ENCODE assay signal across 9 mouse cellular contexts in the genomic region with DNA sequence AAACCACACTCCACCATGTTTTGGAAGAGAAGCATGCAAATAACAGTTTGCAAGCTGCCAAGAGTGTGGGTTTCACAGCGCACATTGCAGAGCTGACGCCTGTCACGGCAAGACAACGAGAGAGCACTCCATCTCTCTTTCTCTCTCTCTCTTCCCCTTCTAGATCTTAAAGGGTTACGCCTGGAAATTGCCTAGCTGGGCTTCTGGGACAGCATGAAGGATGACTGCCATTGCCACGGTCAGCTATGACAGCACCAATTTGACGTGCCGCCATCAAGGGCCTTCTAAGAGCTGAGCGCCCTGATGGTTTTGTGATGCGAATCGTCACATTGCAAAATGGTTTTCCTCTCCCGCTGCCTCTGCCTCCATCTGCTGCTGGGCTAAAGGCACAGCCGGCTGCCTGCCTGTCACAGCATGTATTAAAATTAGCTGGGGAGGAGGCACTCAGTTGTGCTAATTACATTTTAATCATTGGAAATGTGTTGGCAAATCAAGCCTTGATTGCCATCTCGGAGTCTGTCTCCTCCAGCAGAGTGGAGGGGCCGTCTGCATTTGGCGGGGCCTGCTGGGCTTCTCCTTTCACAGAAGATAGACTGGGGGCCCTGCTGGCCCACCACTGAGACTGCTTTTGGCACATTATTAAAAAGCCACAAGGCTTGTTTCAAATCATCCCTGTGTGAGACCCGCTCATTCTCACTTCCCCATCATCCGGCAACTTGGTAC.
DNase-seq lines count a peak whose midpoint lies in the region; ATAC-seq and TF ChIP-seq lines count a peak whose summit lies in the region.
"Had no signal": no experiment of that assay in that cellular context is flagged by ENCODE, and none has a peak within 500 bp of the region (broad histone marks: within the 10 kb centered on the region; RNA-seq: fewer than 3 reads in every experiment).

No protein-coding gene starts in this region.

- H3K27me3 ChIP-seq in hindbrain, embryonic 14.5 days (ENCODE audit: control insufficient read depth, insufficient read depth, low read length), result no peaks in the 10 kb centered on the region
- H3K27me3 ChIP-seq in midbrain, embryonic 11.5 days (ENCODE audit: control insufficient read depth, insufficient read depth, low read length), result no peaks in the 10 kb centered on the region
- no peaks in the 10 kb centered on the region for H3K27me3 ChIP-seq in kidney, adult 2 months (replicated peaks; ENCODE audit: control insufficient read depth, insufficient read depth, low read length)
- H3K27me3 ChIP-seq: limb, embryonic 15.5 days had no signal

- peak; percentile 88 for ATAC-seq in hindbrain, embryonic 14.5 days (ENCODE audit: low FRiP score)
- ATAC-seq in midbrain, embryonic 11.5 days (ENCODE audit: low FRiP score), result peak; percentile 35; the same call in 1 of the 2 replicates

- intact Hi-C loops in gastrocnemius, postnatal 36 days (cut with DNase I), result no loop called here

- peak overlapping the region; percentile 37 for H3K4me2 ChIP-seq in hindbrain, embryonic 14.5 days (replicated peaks)
- no peak overlapping the region for H3K4me2 ChIP-seq in midbrain, embryonic 11.5 days
- H3K4me2 ChIP-seq: limb, embryonic 15.5 days had no signal

- H3K27ac ChIP-seq in hindbrain, embryonic 14.5 days, result peak overlapping the region; percentile 87
- no peak overlapping the region for H3K27ac ChIP-seq in midbrain, embryonic 11.5 days (ENCODE audit: low read depth, low read length)
- no peak overlapping the region for H3K27ac ChIP-seq in kidney, adult 2 months (ENCODE audit: insufficient read depth, low read depth, low read length)
- H3K27ac ChIP-seq: limb, embryonic 15.5 days had no signal

- no peaks in the 10 kb centered on the region for H3K9me3 ChIP-seq in hindbrain, embryonic 14.5 days (ENCODE audit: control insufficient read depth, low read length)
- H3K9me3 ChIP-seq in midbrain, embryonic 11.5 days (ENCODE audit: control insufficient read depth, low read length), result no peaks in the 10 kb centered on the region
- H3K9me3 ChIP-seq: limb, embryonic 15.5 days had no signal

- H3K4me3 ChIP-seq in hindbrain, embryonic 14.5 days (replicated peaks; ENCODE audit: low read length), result no peak overlapping the region
- no peak overlapping the region for H3K4me3 ChIP-seq in midbrain, embryonic 11.5 days (ENCODE audit: low read depth, low read length)
- no peak overlapping the region for H3K4me3 ChIP-seq in kidney, adult 2 months (ENCODE audit: insufficient read depth, low read depth, low read length)
- H3K4me3 ChIP-seq: limb, embryonic 15.5 days had no signal

- no peaks in the 10 kb centered on the region for H3K36me3 ChIP-seq in hindbrain, embryonic 14.5 days (replicated peaks; ENCODE audit: control insufficient read depth, insufficient read depth)
- no peaks in the 10 kb centered on the region for H3K36me3 ChIP-seq in midbrain, embryonic 11.5 days (ENCODE audit: control insufficient read depth, insufficient read depth, low read length)
- H3K36me3 ChIP-seq in kidney, adult 2 months (ENCODE audit: control insufficient read depth, insufficient read depth, low read length), result no peaks in the 10 kb centered on the region
- H3K36me3 ChIP-seq: limb, embryonic 15.5 days had no signal

- no peak for TF ChIP-seq POLR2A in kidney, adult 2 months (IDR thresholded peaks at IDR 0.05; ENCODE audit: low read depth, low read length)

- TF ChIP-seq CTCF in kidney, adult 2 months (conservative IDR thresholded peaks at IDR 0.05; ENCODE audit: insufficient read depth, insufficient read length, low read depth, low read length), result no peak

- H3K9ac ChIP-seq in hindbrain, embryonic 14.5 days, result no peak overlapping the region
- H3K9ac ChIP-seq in midbrain, embryonic 11.5 days (ENCODE audit: low read length), result no peak overlapping the region
- H3K9ac ChIP-seq: limb, embryonic 15.5 days had no signal

- WGBS in hindbrain, embryonic 14.5 days, result 14% methylated on average over 18 of the region's 18 CpGs
- WGBS in midbrain, embryonic 11.5 days, result 44% methylated on average over 18 of the region's 18 CpGs
- 83% methylated on average over 18 of the region's 18 CpGs for WGBS in kidney, adult 2 months

- DNase-seq in cerebellum, adult 11 months, result peak; percentile 72
- DNase-seq in cerebellum, postnatal 36 days, result peak; percentile 75 to 78
- peak; percentile 79 for DNase-seq in hindbrain, embryonic 14.5 days (ENCODE audit: low spot score)
- DNase-seq in midbrain, embryonic 11.5 days (ENCODE audit: low spot score, missing footprints), result no peak
- DNase-seq in gastrocnemius, postnatal 36 days, result no peak
- no peak for DNase-seq in kidney, adult 2 months
- no peak for DNase-seq in urinary bladder, postnatal 36 days (ENCODE audit: low spot score in 2 of 2)
- no peak for DNase-seq in gastrocnemius, postnatal 25 days

- peaks cover 51% of the 10 kb centered on the region for H3K4me1 ChIP-seq in hindbrain, embryonic 14.5 days (replicated peaks; ENCODE audit: control insufficient read depth, insufficient read depth, low read length)
- H3K4me1 ChIP-seq in midbrain, embryonic 11.5 days (ENCODE audit: control insufficient read depth, insufficient read depth, low read length), result peaks cover 13% of the 10 kb centered on the region
- H3K4me1 ChIP-seq in kidney, adult 2 months (ENCODE audit: control insufficient read depth, insufficient read depth, low read length), result no peaks in the 10 kb centered on the region

Comparison
In these comparisons a context has a peak if more than half of its experiments do, and no peak if none do; other contexts are left out.
1. DNase-seq: peak in cerebellum, adult 11 months (single experiment), cerebellum, postnatal 36 days (2 of 2) and hindbrain, embryonic 14.5 days (single experiment); none in midbrain, embryonic 11.5 days (single experiment), gastrocnemius, postnatal 36 days (0 of 2), kidney, adult 2 months (single experiment), urinary bladder, postnatal 36 days (0 of 2) and gastrocnemius, postnatal 25 days (single experiment).